Mouse (Mus musculus) lung, postnatal 4 days (tissue): Measurements from ENCODE around the gene Usp33.

Source experiments
- DNase-seq, 2 experiments: peaks; one replicate each; pipeline ENCODE4 v3.0.0; 2021

Usp33 gene

DNA sequence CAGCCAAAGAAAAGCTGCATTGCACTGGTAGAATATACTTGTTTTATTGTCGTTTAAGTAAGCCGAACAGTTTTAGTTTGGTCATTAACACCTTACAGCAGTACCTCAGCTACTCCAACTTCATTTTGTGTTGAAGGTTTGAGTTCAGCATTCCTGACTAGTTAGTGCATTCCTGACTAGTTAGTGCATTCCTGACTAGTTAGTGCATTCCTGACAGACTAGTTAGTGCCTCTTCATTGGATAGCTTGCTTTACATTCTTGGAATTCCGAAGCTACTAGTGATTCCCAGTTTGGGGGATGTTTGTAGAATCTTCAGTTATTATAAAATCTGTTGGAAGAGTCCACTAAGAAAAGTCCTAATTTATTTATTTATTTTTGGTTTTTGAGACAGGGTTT, 56.4 kb downstream of the Usp33 start:
- DNase-seq, result no peak

DNA sequence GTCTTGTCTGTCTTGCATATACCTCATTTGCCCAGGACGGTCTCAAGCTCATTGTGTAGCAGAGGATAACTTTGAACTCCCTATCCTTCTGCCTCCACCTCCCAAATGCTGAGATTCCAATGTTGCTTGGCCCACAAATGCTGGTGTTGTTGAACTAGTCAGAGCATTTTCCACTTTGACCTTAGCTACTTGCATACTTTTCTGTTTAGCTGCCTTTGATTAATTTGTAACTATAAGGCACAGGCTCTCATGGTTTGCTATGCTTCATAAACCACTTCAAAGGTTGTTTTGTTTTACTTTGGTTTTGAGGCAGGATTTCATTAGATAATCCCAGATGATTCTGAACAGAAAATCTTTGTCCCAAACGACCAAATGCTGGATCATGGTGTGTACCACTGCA, 57.5 kb downstream of the Usp33 start:
- DNase-seq, result no peak

DNA sequence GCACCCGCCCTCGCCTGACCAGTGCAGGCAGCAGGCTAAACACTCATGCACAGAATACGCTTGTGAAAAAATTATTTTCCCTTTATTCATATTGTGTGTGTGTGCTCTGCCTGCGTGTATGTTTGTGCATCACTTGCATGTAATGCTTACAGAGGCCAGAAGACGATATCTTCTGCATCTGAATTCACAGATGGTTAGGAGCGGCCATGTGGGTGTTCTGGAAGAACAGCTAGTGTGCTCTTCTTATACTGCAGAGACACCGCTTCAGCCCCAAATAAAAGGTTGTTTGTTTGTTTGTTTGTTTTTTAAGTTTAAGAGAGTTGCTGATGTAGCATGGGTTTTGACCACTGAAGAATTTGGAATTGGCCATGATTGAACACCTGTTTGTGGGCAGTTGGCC, 59.1 kb downstream of the Usp33 start:
- DNase-seq, result no peak

DNA sequence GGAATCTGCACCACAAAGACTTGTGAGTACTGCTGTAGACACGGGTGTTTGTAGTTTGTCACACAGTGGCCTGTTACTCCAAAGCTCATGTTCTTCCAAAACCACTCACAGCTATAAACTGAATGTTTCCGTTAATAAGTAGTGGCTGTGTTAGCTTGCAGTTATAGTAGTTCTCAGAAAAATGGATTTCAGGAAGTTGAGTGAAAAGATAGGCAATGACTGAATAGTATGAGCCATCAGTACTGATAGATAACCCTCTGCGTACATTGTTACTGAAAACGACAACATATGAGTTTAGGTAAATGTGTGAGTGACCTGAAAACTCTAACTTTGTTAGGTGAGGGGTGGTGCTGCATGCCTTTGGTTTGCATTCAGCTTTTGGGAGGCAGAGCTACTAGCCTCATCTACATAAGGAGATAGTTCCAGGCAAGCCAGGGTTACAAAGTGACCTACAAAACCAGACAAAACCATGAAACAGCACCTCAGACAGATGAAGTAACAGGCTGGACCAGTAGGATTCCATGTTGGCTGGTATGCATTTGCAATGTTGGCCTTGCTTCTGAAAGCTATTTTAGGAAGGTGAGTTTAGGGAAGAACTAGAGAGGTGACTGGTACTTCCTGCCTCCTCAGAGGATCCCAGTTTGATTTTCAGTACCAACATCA, 59.8 kb downstream of the Usp33 start:
- DNase-seq, result no peak

DNA sequence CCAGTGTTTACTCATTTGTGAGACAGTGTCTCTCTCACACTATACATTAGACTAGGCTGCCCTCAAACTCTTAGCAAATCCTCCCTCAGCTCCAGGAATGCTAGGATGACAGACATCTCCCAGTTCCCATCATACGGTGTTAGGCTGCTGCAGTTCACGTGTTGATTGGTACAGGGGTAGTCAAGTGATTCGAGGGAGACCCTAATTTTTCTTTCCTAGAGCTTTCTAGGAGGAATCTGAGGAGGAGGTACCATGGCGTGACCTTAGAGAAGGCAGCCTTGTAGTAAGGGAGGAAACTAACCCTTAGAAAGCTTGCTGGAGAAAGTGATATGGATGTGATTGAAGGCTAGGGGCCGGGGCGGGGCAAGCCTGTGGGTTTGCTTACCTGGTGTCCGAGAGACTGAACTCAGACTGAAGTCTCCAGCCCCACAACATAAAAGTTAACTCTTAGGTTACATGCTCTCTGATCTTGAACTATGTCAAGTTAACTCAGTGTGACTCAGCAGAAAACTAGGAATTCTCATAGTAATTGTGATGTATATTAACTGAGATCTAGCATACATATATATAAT, 64.8 kb downstream of the Usp33 start:
- DNase-seq, result no peak

DNA sequence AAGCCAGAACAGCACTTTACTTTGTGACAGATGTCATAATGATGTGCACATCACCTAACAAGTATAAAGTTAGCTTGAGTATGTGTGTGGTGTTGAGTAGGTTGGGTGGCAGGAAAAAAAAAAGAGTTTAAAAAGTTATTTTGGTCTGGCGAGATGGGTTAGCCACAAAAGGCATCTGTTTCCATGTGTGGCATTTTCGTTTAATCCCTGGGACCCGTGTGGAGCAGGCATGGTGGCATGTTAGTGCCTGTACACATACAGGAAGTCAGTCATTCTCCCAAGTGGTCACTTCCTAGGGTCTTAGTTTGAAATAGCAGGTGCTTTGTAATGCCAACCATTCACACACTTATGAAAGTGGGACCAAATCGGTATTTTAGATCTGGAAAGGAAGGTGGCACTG, 66.1 kb downstream of the Usp33 start:
- no peak for DNase-seq

DNA sequence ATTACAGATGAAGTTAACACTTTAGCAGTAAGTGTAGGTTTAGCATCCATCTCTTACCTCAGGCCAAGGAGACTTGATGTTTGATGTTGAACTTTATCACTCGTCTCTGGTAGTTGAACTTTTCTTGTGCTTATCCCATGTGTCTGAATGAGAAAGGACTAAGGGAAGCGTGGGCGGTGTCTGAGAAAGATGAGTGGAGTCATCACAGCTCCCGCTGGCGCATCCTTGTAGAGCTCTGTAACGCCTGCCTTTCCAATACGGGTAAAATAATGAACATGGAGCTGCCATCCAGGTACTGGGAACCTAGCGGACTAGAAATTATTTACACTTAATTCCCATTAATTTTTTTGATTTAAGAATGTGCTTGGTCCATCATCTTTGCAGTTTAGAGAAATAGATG, 82.6 kb downstream of the Usp33 start:
- DNase-seq, result no peak

DNA sequence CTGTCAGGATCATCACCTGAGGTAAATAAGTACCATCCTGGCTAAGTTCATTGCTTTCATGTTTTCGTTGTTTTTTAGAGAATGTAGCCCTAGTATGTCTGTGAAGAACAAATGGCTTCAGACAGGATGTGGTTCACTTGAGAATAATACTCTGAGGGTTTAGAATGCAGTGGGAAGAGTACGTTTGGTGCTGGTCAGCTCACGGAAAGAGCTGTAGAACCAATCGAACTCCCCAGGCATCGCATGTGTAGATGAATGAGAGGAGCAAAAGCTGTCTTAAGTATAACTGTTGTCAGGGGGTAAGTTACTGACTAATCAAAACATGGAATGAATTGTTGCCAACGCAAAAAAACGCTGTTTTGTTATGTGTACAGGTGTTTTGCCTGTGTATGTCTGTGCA, 86.4 kb downstream of the Usp33 start:
- DNase-seq, result no peak

DNA sequence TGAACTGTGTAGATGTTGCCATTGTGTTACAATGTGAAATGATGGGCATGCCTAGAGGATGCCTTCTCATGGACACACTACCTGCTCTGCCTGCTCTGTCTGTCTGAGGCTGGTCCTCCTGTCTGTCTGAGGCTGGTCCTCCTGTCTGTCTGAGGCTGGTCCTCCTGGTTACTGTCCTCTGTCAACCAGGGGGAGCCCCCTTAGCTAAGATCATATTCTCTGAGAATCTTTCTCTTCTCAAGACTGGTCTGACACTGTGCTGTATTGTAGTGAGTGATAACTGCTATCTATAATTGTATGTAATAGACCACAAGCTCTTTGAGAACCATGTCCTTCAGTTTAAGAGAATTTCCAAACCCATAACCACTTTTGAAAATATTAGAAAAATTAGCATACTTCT, 89.3 kb downstream of the Usp33 start:
- DNase-seq, result no peak

DNA sequence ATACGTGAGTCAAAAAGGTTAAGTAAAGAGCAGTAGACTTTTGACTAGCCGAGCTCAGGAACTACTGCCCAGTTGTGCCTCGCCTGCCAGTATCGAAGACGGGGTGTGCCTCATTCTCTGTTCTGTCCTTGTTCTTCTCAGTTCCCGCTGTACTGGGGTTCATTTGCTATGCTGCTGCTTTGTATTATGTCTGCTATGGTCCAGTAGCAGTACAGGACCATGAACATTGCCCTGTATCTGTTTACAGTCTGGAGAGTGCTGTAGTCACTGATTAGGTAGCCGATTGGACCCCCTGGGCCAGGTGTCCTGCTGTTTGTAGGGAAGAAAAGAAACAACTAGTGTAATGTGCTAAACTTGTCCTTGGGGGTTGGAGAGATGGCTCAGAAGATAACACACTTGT, 91.8 kb downstream of the Usp33 start:
- DNase-seq, result no peak

DNA sequence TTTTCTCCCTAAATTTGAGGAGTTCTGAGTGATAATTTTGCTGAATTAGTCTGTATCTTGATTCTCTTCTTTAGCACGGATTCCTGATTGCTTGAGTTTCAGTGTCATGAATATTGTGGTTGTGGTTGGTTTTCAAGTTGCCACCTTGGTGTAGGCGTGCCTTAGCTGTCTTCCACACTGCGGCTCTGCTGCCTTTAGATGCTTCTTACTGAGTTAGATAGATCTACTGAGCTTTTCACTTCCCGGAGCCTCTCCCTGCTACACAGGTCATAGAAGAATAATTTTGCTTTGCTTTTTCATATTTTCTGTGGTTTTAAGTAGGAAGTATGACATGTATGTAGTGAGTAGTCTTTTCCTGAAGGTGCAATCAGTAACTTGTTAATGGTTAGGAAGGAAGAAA, 96.5 kb downstream of the Usp33 start:
- no peak for DNase-seq
